Mouse (Mus musculus): ENCODE results near the gene H6pd.
A peak's percentile ranks its signal among the peaks of the same experiment; 100 is the strongest.

GRCm38 (mm10) chr4:150003021-150003580, 5.7 kb downstream of the H6pd start:
- TF ChIP-seq MYOD1 (IDR thresholded peaks at IDR 0.05; ENCODE audit: control insufficient read depth, insufficient read length, low read depth) (peak; percentile 37), USF1 (IDR thresholded peaks at IDR 0.05; ENCODE audit: low read depth) (no peak), CTCF (IDR thresholded peaks at IDR 0.05; ENCODE audit: control insufficient read depth, insufficient read depth, insufficient read length) (no peak)
